Mouse (Mus musculus): ENCODE measurements around the gene S1pr4. TPM values are rescaled to one million over a fixed set of nuclear protein-coding genes. Genes with fewer than 3 reads are reported as not detected.

The S1pr4 gene
- polyA plus RNA-seq, 1 experiment from 2014 or later, result 0.29 TPM

DNA sequence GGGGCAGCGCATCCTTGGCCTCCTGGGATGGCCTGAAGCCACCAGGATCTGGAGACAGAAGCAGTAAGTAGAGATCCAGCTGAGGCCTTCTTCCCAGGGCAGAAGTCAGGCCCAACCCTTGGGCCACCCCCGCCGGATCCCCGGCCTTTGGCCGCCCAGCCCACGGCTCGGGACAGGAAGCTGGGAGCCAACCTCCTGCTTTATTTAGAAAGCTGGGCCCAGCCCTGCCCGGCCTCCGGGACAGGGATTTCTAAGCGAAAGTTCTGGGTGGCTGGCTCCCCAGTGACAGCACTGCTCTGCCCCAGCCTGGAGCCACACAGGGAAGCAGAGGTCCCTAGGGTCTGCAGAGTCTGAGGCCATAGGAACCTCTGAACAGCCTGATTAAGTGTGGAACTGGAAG lies 41.9 kb upstream of the S1pr4 start:
- no peak overlapping the region for H3K9ac ChIP-seq (replicated peaks; ENCODE audit: low read depth, low read length)

DNA sequence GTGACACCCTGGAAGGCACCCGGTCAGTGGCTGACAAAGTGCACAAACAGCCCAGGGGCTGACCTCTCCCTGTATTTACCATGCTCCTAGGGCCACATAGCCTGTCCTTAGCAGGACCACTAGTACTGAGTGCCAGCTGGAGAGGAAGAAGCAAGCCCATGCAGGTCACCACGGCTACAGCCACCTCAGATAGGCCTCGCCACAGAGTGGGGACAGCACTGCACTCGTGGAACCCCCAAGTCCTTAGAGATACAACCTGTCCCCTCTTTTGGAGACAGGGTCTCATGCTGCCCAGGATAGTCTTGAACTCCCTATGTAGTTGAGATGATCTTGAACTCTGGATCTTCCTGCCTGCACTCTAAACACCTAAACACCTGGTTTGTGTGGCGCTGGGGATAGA lies 41.4 kb upstream of the S1pr4 start:
- Histone ChIP-seq H3K4me1 (ENCODE audit: control insufficient read depth, insufficient read depth, low read length) (peaks cover 30% of the 10 kb centered on the region), H3K4me3 (ENCODE audit: low read depth, low read length) (no peak overlapping the region), H3K27me3 (ENCODE audit: control insufficient read depth, insufficient read depth, low read length) (no peaks in the 10 kb centered on the region), H3K9ac (replicated peaks; ENCODE audit: low read depth, low read length) (no peak overlapping the region), H3K36me3 (ENCODE audit: control insufficient read depth, insufficient read depth, low read length) (no peaks in the 10 kb centered on the region), H3K9me3 (ENCODE audit: control insufficient read depth, low read length) (no peaks in the 10 kb centered on the region), H3K27ac (ENCODE audit: low read depth, low read length) (no peak overlapping the region), H3K4me2 (ENCODE audit: low read depth, low read length) (no peak overlapping the region)
- no peak for ATAC-seq (ENCODE audit: low read depth)
- 86% methylated on average over 5 of the region's 5 CpGs for WGBS

More for the DNA sequence above, 41.9 kb upstream of the S1pr4 start:
- no peak for ATAC-seq (ENCODE audit: low read depth)
- no peak overlapping the region for H3K4me2 ChIP-seq (ENCODE audit: low read depth, low read length)
- WGBS, result 84% methylated on average over 10 of the region's 10 CpGs
- peaks cover 30% of the 10 kb centered on the region for H3K4me1 ChIP-seq (ENCODE audit: control insufficient read depth, insufficient read depth, low read length)
- H3K36me3 ChIP-seq (ENCODE audit: control insufficient read depth, insufficient read depth, low read length), result no peaks in the 10 kb centered on the region
- no peaks in the 10 kb centered on the region for H3K9me3 ChIP-seq (ENCODE audit: control insufficient read depth, low read length)
- H3K4me3 ChIP-seq (ENCODE audit: low read depth, low read length), result no peak overlapping the region
- H3K27ac ChIP-seq (ENCODE audit: low read depth, low read length), result no peak overlapping the region
- H3K27me3 ChIP-seq (ENCODE audit: control insufficient read depth, insufficient read depth, low read length), result no peaks in the 10 kb centered on the region

DNA sequence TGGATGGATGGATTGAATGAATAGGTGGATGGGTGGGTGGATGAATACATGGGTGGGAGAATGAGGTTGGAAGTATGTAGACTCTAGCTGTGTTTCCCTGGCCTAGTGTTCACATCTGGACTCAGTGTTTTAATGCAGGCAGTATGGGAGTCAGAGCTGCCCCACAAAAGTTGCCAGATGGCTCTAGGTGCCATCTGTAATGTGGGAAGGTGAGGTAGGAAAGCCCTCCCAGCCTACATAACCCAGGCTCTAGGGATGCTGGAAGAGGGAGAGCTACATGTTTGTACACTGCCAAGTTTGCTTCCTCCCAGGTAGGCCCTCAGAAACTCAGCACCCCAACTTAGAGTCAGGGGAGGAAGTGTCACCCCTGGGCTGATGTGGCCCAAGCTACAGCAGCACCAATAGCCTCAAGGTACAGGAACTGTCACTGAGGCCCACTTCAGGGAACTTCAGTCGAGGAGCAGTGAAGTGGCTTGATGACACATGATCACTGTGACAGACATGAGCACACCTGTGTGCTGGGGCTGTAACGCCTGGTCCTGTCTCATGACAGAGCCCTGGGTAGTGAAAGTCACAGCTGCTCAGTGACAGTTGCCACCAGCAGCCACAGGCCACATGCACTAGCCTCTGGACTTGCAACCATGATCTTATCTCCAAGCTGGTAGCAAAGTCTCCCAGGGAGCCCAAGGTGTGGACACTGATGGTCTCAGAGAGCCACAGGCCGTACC lies 38.6 kb upstream of the S1pr4 start:
- H3K27me3 ChIP-seq (ENCODE audit: control insufficient read depth, insufficient read depth, low read length), result no peaks in the 10 kb centered on the region
- H3K36me3 ChIP-seq (ENCODE audit: control insufficient read depth, insufficient read depth, low read length), result no peaks in the 10 kb centered on the region
- ATAC-seq (ENCODE audit: low read depth), result no peak
- H3K4me1 ChIP-seq (ENCODE audit: control insufficient read depth, insufficient read depth, low read length), result peaks cover 19% of the 10 kb centered on the region
- H3K4me3 ChIP-seq (ENCODE audit: low read depth, low read length), result no peak overlapping the region
- WGBS, result 87% methylated on average over 3 of the region's 3 CpGs
- no peak overlapping the region for H3K9ac ChIP-seq (replicated peaks; ENCODE audit: low read depth, low read length)
- no peak overlapping the region for H3K27ac ChIP-seq (ENCODE audit: low read depth, low read length)
- H3K9me3 ChIP-seq (ENCODE audit: control insufficient read depth, low read length), result no peaks in the 10 kb centered on the region
- no peak overlapping the region for H3K4me2 ChIP-seq (ENCODE audit: low read depth, low read length)

DNA sequence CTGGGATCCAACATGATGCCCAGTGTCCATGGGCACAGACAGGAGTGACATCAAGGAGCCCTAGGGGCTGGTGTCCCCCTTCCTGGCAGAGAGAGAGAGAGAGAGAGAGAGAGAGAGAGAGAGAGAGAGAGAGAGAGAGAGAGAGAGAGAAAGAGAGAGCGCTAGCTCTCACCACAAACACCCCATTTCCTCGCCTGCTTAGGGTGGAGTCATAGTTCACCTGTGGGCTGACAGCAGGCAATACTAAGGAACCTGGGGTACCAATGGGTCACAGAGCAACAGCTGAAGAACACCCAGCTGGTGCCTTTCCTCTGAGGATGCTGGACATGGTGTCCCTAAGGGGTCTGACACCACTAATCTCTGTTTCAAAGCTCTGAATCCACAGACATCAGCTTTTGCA lies 37.5 kb upstream of the S1pr4 start:
- Histone ChIP-seq H3K9ac (replicated peaks; ENCODE audit: low read depth, low read length) (no peak overlapping the region), H3K27ac (ENCODE audit: low read depth, low read length) (no peak overlapping the region), H3K4me1 (ENCODE audit: control insufficient read depth, insufficient read depth, low read length) (peaks cover 9% of the 10 kb centered on the region), H3K4me2 (ENCODE audit: low read depth, low read length) (no peak overlapping the region), H3K27me3 (ENCODE audit: control insufficient read depth, insufficient read depth, low read length) (no peaks in the 10 kb centered on the region), H3K4me3 (ENCODE audit: low read depth, low read length) (no peak overlapping the region), H3K9me3 (ENCODE audit: control insufficient read depth, low read length) (no peaks in the 10 kb centered on the region), H3K36me3 (ENCODE audit: control insufficient read depth, insufficient read depth, low read length) (peaks cover 8% of the 10 kb centered on the region)
- 80% methylated on average over 2 of the region's 2 CpGs for WGBS
- ATAC-seq (ENCODE audit: low read depth), result no peak

DNA sequence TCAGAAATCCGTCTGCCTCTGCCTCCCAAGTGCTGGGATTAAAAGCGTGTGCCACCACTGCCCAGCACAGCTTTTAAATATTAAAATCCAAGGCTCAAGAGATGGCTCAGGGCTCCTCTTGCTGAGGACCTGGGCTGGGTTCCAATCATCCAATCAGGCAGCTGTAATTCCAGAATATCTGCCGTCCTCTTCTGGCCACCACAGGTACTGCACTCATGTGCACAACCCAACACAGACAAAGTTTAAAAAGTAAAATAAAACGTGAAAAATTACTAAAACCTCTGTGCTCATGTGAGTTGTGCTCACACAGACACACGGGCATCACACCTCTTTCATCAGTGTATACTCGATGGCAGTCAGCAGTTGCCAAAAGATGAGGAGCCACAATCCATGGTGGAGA lies 36.8 kb upstream of the S1pr4 start:
- Histone ChIP-seq H3K9me3 (ENCODE audit: control insufficient read depth, low read length) (no peaks in the 10 kb centered on the region), H3K27ac (ENCODE audit: low read depth, low read length) (no peak overlapping the region), H3K4me2 (ENCODE audit: low read depth, low read length) (no peak overlapping the region), H3K36me3 (ENCODE audit: control insufficient read depth, insufficient read depth, low read length) (peaks cover 8% of the 10 kb centered on the region), H3K4me1 (ENCODE audit: control insufficient read depth, insufficient read depth, low read length) (0 out of 2 replicates have a peak, but pooled peaks cover 2% of the 10 kb centered on the region), H3K27me3 (ENCODE audit: control insufficient read depth, insufficient read depth, low read length) (no peaks in the 10 kb centered on the region), H3K4me3 (ENCODE audit: low read depth, low read length) (no peak overlapping the region), H3K9ac (replicated peaks; ENCODE audit: low read depth, low read length) (no peak overlapping the region)
- no peak for ATAC-seq (ENCODE audit: low read depth)
- 82% methylated on average over 6 of the region's 6 CpGs for WGBS

DNA sequence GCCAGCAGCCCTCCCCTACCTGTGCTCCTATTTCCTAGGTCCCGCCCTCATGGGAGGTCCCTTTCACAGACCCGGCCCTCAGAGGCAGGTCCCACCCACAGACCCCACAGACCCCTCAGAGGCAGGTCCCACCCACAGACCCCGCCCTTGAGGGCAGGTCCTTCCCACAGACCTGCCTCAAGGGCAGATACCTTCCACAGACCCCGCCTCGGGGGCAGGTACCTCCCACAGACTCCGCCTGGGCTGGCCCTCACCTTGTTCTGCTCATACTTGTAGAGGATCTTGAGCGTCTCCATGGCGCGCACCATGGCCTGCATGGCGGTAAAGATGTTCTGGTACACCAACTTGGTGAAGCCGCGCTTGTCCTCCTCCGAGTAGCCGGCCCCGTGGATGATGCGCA lies 34.9 kb upstream of the S1pr4 start:
- WGBS, result 64% methylated on average over 16 of the region's 16 CpGs
- Histone ChIP-seq H3K4me2 (ENCODE audit: low read depth, low read length) (no peak overlapping the region), H3K9me3 (ENCODE audit: control insufficient read depth, low read length) (no peaks in the 10 kb centered on the region), H3K36me3 (ENCODE audit: control insufficient read depth, insufficient read depth, low read length) (peaks cover 19% of the 10 kb centered on the region), H3K4me1 (ENCODE audit: control insufficient read depth, insufficient read depth, low read length) (no peaks in the 10 kb centered on the region), H3K9ac (replicated peaks; ENCODE audit: low read depth, low read length) (no peak overlapping the region), H3K4me3 (ENCODE audit: low read depth, low read length) (no peak overlapping the region), H3K27me3 (ENCODE audit: control insufficient read depth, insufficient read depth, low read length) (no peaks in the 10 kb centered on the region), H3K27ac (ENCODE audit: low read depth, low read length) (no peak overlapping the region)
- ATAC-seq (ENCODE audit: low read depth), result no peak

DNA sequence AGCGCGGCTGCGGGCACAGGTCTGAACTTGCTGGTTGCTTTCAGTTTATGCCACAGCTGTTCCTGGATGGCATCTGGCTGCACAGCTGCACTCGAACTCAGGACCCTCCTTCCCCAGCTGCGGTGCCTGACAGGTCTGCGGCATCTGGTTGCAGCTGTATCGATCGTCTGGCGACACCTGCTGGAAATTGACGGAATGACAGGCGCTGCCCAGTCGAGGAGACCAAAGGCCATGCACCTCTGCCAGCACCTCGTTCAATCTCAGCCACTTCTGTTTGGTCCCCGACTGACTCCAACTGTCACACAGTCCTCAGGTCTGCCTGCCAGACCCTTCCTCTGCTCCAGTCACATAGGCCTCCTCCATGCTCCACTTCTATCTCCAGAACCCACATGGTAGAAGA lies 26.8 kb upstream of the S1pr4 start:
- H3K27ac ChIP-seq (ENCODE audit: low read depth, low read length), result no peak overlapping the region
- H3K4me1 ChIP-seq (ENCODE audit: control insufficient read depth, insufficient read depth, low read length), result no peaks in the 10 kb centered on the region
- no peak overlapping the region for H3K4me2 ChIP-seq (ENCODE audit: low read depth, low read length)
- ATAC-seq (ENCODE audit: low read depth), result no peak; the same call in 1 of the 2 replicates
- no peaks in the 10 kb centered on the region for H3K9me3 ChIP-seq (ENCODE audit: control insufficient read depth, low read length)
- no peaks in the 10 kb centered on the region for H3K27me3 ChIP-seq (ENCODE audit: control insufficient read depth, insufficient read depth, low read length)
- peaks cover 23% of the 10 kb centered on the region for H3K36me3 ChIP-seq (ENCODE audit: control insufficient read depth, insufficient read depth, low read length)
- H3K4me3 ChIP-seq (ENCODE audit: low read depth, low read length), result no peak overlapping the region
- WGBS, result 11% methylated on average over 14 of the region's 14 CpGs
- no peak overlapping the region for H3K9ac ChIP-seq (replicated peaks; ENCODE audit: low read depth, low read length)

DNA sequence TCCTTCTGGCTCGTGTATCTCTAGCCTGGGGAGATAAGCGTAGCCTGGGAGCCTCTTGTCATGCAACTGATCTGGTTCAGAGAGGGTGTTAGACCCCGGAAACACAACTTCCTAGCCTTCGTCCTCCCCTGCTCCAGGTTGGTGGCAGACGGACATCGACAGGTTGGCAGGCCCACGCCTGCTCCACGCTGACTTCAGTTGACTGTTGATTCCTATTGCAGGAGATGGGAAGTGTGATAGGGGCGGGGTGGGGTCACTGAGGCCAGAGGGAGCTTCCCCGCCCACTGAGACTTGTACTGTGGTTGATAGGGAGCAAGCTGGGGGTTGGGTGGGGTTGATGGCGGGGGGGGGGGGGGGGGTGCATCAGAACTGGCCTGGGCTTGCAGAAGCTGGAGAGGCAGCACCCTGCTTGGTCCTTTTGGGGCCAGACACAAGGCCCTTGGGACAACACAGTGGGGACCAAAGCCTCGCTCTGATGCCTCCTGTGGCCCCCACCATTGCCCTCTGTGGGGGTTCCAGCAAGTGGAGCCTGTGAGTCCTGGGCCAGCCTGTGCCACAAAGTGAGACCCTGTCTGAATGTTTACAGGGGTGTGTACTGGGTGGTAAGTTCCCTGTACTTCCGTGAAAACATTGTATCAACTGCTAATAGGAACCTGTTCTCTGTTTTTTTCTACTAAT lies 25.2 kb upstream of the S1pr4 start:
- no peak overlapping the region for H3K27ac ChIP-seq (ENCODE audit: low read depth, low read length)
- no peaks in the 10 kb centered on the region for H3K9me3 ChIP-seq (ENCODE audit: control insufficient read depth, low read length)
- no peak overlapping the region for H3K4me3 ChIP-seq (ENCODE audit: low read depth, low read length)
- no peak overlapping the region for H3K4me2 ChIP-seq (ENCODE audit: low read depth, low read length)
- H3K4me1 ChIP-seq (ENCODE audit: control insufficient read depth, insufficient read depth, low read length), result no peaks in the 10 kb centered on the region
- H3K27me3 ChIP-seq (ENCODE audit: control insufficient read depth, insufficient read depth, low read length), result no peaks in the 10 kb centered on the region
- H3K36me3 ChIP-seq (ENCODE audit: control insufficient read depth, insufficient read depth, low read length), result peaks cover 14% of the 10 kb centered on the region
- no peak for ATAC-seq (ENCODE audit: low read depth)
- no peak overlapping the region for H3K9ac ChIP-seq (replicated peaks; ENCODE audit: low read depth, low read length)
- 71% methylated on average over 13 of the region's 13 CpGs for WGBS

DNA sequence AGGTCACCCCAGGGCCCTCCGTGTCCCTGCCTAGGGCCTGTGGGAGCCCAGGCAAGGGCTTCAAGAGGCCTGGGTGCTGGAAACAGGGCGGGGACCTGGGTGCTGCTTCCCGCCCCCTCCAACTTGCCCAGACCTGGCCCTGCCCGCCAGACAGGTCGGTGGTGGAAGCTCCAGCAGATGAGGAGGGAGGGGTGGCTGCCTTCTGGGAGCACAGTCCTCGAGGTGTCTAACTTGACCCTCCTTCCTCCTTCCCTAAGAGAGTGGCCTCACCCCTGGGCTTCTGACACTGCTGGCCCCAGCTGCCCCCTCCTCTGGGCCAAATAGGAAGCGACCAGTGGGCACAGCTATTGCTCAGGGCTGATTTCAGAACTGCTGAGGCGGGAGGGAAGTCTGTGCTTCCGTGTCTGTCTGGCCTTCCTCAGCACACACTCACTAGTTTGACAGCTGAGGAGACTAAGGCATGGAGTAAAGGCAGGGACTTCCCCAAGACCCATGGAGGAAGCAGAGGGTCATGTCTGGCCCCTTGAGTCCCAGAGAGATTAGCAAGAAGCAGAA lies 24.2 kb upstream of the S1pr4 start, which contains the start of gene Gna15:
Gene Gna15 (minus strand): TSS at position 175 of the 555 bp plus-strand sequence.
- no peak for ATAC-seq (ENCODE audit: low read depth)
- H3K4me1 ChIP-seq (ENCODE audit: control insufficient read depth, insufficient read depth, low read length), result no peaks in the 10 kb centered on the region
- WGBS, result 30% methylated on average over 9 of the region's 9 CpGs
- H3K36me3 ChIP-seq (ENCODE audit: control insufficient read depth, insufficient read depth, low read length), result peaks cover 4% of the 10 kb centered on the region; the same call in 1 of the 2 replicates
- H3K4me3 ChIP-seq (ENCODE audit: low read depth, low read length), result no peak within 1 kb of the TSS
- H3K27ac ChIP-seq (ENCODE audit: low read depth, low read length), result no peak within 1 kb of the TSS
- H3K9me3 ChIP-seq (ENCODE audit: control insufficient read depth, low read length), result no peaks in the 10 kb centered on the region
- no peak within 1 kb of the TSS for H3K9ac ChIP-seq (replicated peaks; ENCODE audit: low read depth, low read length)
- no peak within 1 kb of the TSS for H3K4me2 ChIP-seq (ENCODE audit: low read depth, low read length)
- no peaks in the 10 kb centered on the region for H3K27me3 ChIP-seq (ENCODE audit: control insufficient read depth, insufficient read depth, low read length)
